Mouse (Mus musculus) limb, embryonic 15.5 days (tissue): ENCODE measurements around the gene Apba3. TPM values are rescaled to one million over a fixed set of nuclear protein-coding genes. Genes with fewer than 3 reads are reported as not detected.
"Not testable (repeated sequence)": the region's sequence is repeated elsewhere in the genome, so short reads cannot be mapped to it uniquely, and the experiment has no call there.

Source experiments
- ATAC-seq: fragments of 200-750 bp; cut with Nextera tagmentation; 2 replicates; pipeline ENCODE4 v1.8.0; 2017; ENCODE audit warnings: low read depth, moderate TSS enrichment; ENCODE audit not compliant: insufficient number of reproducible peaks, low FRiP score, low TSS enrichment
- H3K27ac ChIP-seq: fragments of 300-500 bp; sonication (generic); 2 replicates; pipeline ENCODE4 v1.5.1; 2015; ENCODE audit warnings: moderate library complexity, mild to moderate bottlenecking, inconsistent platforms
- H3K27me3 ChIP-seq: fragments of 300-500 bp; sonication (generic); 2 replicates; pipeline ENCODE4 v1.6.1; 2015; ENCODE audit warnings: inconsistent platforms
- H3K36me3 ChIP-seq: fragments of 300-500 bp; sonication (generic); 2 replicates; pipeline ENCODE4 v1.6.1; 2015; ENCODE audit warnings: inconsistent platforms
- H3K4me1 ChIP-seq: fragments of 300-500 bp; sonication (generic); 2 replicates; pipeline ENCODE4 v1.6.1; 2015; ENCODE audit warnings: inconsistent platforms
- H3K4me2 ChIP-seq: fragments of 300-500 bp; sonication (generic); 2 replicates; pipeline ENCODE4 v1.6.1; 2015; ENCODE audit warnings: mild to moderate bottlenecking, inconsistent platforms
- H3K4me3 ChIP-seq: fragments of 300-500 bp; sonication (generic); 2 replicates; pipeline ENCODE4 v1.5.1; 2015; ENCODE audit warnings: mild to moderate bottlenecking, inconsistent platforms
- H3K9ac ChIP-seq: fragments of 300-500 bp; sonication (generic); 2 replicates; pipeline ENCODE4 v1.6.1; 2015; ENCODE audit warnings: inconsistent platforms
- H3K9me3 ChIP-seq: fragments of 300-500 bp; sonication (generic); 2 replicates; pipeline ENCODE4 v1.6.1; 2016; ENCODE audit warnings: inconsistent platforms
- whole genome bisulfite sequencing: fragments of 180-500 bp; shearing (Covaris S2); methylation state at CpG from one replicate; pipeline ENCODE4 v1.1.7; 2015; 5-methylcytosine and 5-hydroxymethylcytosine counted together
- polyA plus RNA-seq: library from polyadenylated mRNA; unstranded; fragments of >200 nt; fragmentation: Nextera tagmentation; extraction: Ambion mirVana; gene quantifications from 2 replicates; pipeline ENCODE4 v1.2.1, GENCODE M21; 2015

Apba3 gene
- polyA plus RNA-seq: 77.1 and 87.5 TPM in 2 replicates

- H3K9me3 ChIP-seq: no peaks in the 10 kb centered on the region
- under 1% methylated on average over 48 of the region's 48 CpGs for WGBS
- H3K4me1 ChIP-seq: peaks cover 26% of the 10 kb centered on the region
- peaks cover 57% of the 10 kb centered on the region for H3K36me3 ChIP-seq
- H3K4me3 ChIP-seq: peak within 1 kb of the TSS; percentile 74
- peak within 1 kb of the TSS; percentile 87 for H3K4me2 ChIP-seq
- peak within 1 kb of the TSS; percentile 95 for H3K27ac ChIP-seq
- H3K9ac ChIP-seq: peak within 1 kb of the TSS; percentile 77
- peak; percentile 93 for ATAC-seq
- no peaks in the 10 kb centered on the region for H3K27me3 ChIP-seq
Observed at GRCm38 (mm10) chr10:81266211-81267105, at the start of gene Apba3, which contains the start of gene Mrpl54. TSS of gene Apba3 (plus strand) at chr10:81266960. TSS of gene Mrpl54 (minus strand) at chr10:81266934.

- not testable (repeated sequence) for H3K4me2 ChIP-seq, H3K4me1 ChIP-seq, H3K27ac ChIP-seq, H3K27me3 ChIP-seq, H3K9ac ChIP-seq, H3K4me3 ChIP-seq, H3K9me3 ChIP-seq, H3K36me3 ChIP-seq, ATAC-seq
- WGBS: 35% methylated on average over 1 of the region's 1 CpGs
Observed at GRCm38 (mm10) chr10:81217267-81217666, 49.5 kb upstream of the Apba3 start.

GRCm38 (mm10) chr10:81217964-81218363 lies 48.8 kb upstream of the Apba3 start:
- H3K27ac ChIP-seq: no peak overlapping the region
- H3K9ac ChIP-seq: no peak overlapping the region
- H3K36me3 ChIP-seq: no peaks in the 10 kb centered on the region
- no peak for ATAC-seq
- H3K27me3 ChIP-seq: 0 out of 2 replicates have a peak, but pooled peaks cover 9% of the 10 kb centered on the region
- WGBS: 27% methylated on average over 7 of the region's 7 CpGs
- H3K9me3 ChIP-seq: no peaks in the 10 kb centered on the region
- peaks cover 3% of the 10 kb centered on the region; the same call in 1 of the 2 replicates for H3K4me1 ChIP-seq
- no peak overlapping the region for H3K4me3 ChIP-seq
- no peak overlapping the region for H3K4me2 ChIP-seq

GRCm38 (mm10) chr10:81221402-81222015 lies 45.3 kb upstream of the Apba3 start:
- Histone ChIP-seq H3K4me3 (no peak overlapping the region), H3K4me1 (peaks cover 3% of the 10 kb centered on the region; the same call in 1 of the 2 replicates), H3K27ac (no peak overlapping the region), H3K9me3 (no peaks in the 10 kb centered on the region), H3K9ac (no peak overlapping the region), H3K4me2 (no peak overlapping the region), H3K36me3 (no peaks in the 10 kb centered on the region), H3K27me3 (0 out of 2 replicates have a peak, but pooled peaks cover 9% of the 10 kb centered on the region)
- 85% methylated on average over 5 of the region's 5 CpGs for WGBS
- ATAC-seq: no peak

GRCm38 (mm10) chr10:81223731-81224130 lies 43.0 kb upstream of the Apba3 start:
- H3K27ac ChIP-seq, H3K4me1 ChIP-seq, H3K9me3 ChIP-seq, ATAC-seq, H3K36me3 ChIP-seq, H3K4me3 ChIP-seq, H3K4me2 ChIP-seq, H3K9ac ChIP-seq: not testable (repeated sequence)
- WGBS: 46% methylated on average over 2 of the region's 2 CpGs
- peaks cover 15% of the 10 kb centered on the region for H3K27me3 ChIP-seq

GRCm38 (mm10) chr10:81229735-81230437 lies 36.9 kb upstream of the Apba3 start:
- no peak for ATAC-seq
- peak overlapping the region; percentile 30; the same call in 1 of the 2 replicates for H3K4me2 ChIP-seq
- WGBS: 10% methylated on average over 20 of the region's 20 CpGs
- no peak overlapping the region for H3K27ac ChIP-seq
- 0 out of 2 replicates have a peak overlapping the region, but pooled peaks have one; percentile 8 for H3K4me3 ChIP-seq
- H3K27me3 ChIP-seq: peaks cover 50% of the 10 kb centered on the region
- no peak overlapping the region for H3K9ac ChIP-seq
- H3K9me3 ChIP-seq: no peaks in the 10 kb centered on the region
- H3K36me3 ChIP-seq: no peaks in the 10 kb centered on the region
- peaks cover 20% of the 10 kb centered on the region for H3K4me1 ChIP-seq

GRCm38 (mm10) chr10:81230438-81231332 lies 36.1 kb upstream of the Apba3 start, which contains the start of gene Atcay:
TSS of gene Atcay (minus strand) at chr10:81230833.
- Histone ChIP-seq H3K27ac (no peak within 1 kb of the TSS), H3K4me1 (peaks cover 20% of the 10 kb centered on the region), H3K9ac (no peak within 1 kb of the TSS; the same call in 1 of the 2 replicates), H3K4me2 (peak within 1 kb of the TSS; percentile 30; the same call in 1 of the 2 replicates), H3K27me3 (peaks cover 50% of the 10 kb centered on the region), H3K9me3 (no peaks in the 10 kb centered on the region), H3K36me3 (no peaks in the 10 kb centered on the region), H3K4me3 (0 out of 2 replicates have a peak within 1 kb of the TSS, but pooled peaks have one; percentile 8)
- 9% methylated on average over 27 of the region's 27 CpGs for WGBS
- no peak for ATAC-seq

GRCm38 (mm10) chr10:81231436-81231835 lies 35.3 kb upstream of the Apba3 start:
- H3K4me3 ChIP-seq: no peak overlapping the region
- no peak overlapping the region for H3K9ac ChIP-seq
- H3K27ac ChIP-seq: no peak overlapping the region
- H3K4me1 ChIP-seq: peaks cover 20% of the 10 kb centered on the region
- WGBS: 49% methylated on average over 7 of the region's 7 CpGs
- no peak for ATAC-seq
- H3K4me2 ChIP-seq: no peak overlapping the region
- no peaks in the 10 kb centered on the region for H3K9me3 ChIP-seq
- H3K36me3 ChIP-seq: no peaks in the 10 kb centered on the region
- peaks cover 50% of the 10 kb centered on the region for H3K27me3 ChIP-seq

GRCm38 (mm10) chr10:81232580-81233225 lies 34.1 kb upstream of the Apba3 start, which contains the start of gene Zfr2:
TSS of gene Zfr2 (plus strand) at chr10:81233155.
- peak within 1 kb of the TSS; percentile 73 for H3K4me3 ChIP-seq
- WGBS: 8% methylated on average over 29 of the region's 29 CpGs
- no peaks in the 10 kb centered on the region for H3K36me3 ChIP-seq
- peaks cover 21% of the 10 kb centered on the region for H3K4me1 ChIP-seq
- peak; percentile 78 for ATAC-seq
- 0 out of 2 replicates have a peak within 1 kb of the TSS, but pooled peaks have one; percentile 27 for H3K27ac ChIP-seq
- H3K9me3 ChIP-seq: no peaks in the 10 kb centered on the region
- peak within 1 kb of the TSS; percentile 73 for H3K4me2 ChIP-seq
- H3K27me3 ChIP-seq: peaks cover 51% of the 10 kb centered on the region
- H3K9ac ChIP-seq: peak within 1 kb of the TSS; percentile 73

- H3K27ac ChIP-seq: 0 out of 2 replicates have a peak overlapping the region, but pooled peaks have one; percentile 27
- no peaks in the 10 kb centered on the region for H3K9me3 ChIP-seq
- H3K4me2 ChIP-seq: peak overlapping the region; percentile 73
- under 1% methylated on average over 20 of the region's 28 CpGs for WGBS
- peaks cover 25% of the 10 kb centered on the region for H3K4me1 ChIP-seq
- peaks cover 51% of the 10 kb centered on the region for H3K27me3 ChIP-seq
- peak overlapping the region; percentile 73 for H3K9ac ChIP-seq
- H3K36me3 ChIP-seq: no peaks in the 10 kb centered on the region
- peak; percentile 30; the same call in 1 of the 2 replicates for ATAC-seq
- H3K4me3 ChIP-seq: peak overlapping the region; percentile 73
Observed at GRCm38 (mm10) chr10:81233226-81233585, 33.6 kb upstream of the Apba3 start.
